16 mouse cellular contexts compared by ENCODE assay signal in genomic region chr14:27312380-27312779, GRCm38 (mm10).
"Had no signal": no experiment of that assay in that cellular context is flagged by ENCODE, and none has a peak within 500 bp of the region (broad histone marks: within the 10 kb centered on the region; RNA-seq: fewer than 3 reads in every experiment).

No protein-coding gene starts in this region.

- H3K9me3 ChIP-seq: limb, embryonic 12.5 days; limb, embryonic 15.5 days; midbrain, embryonic 12.5 days had no signal

- DNase-seq: kidney, adult 18-20 months; kidney, adult 9 months; kidney, postnatal 14 days; kidney, postnatal 4 days; left cerebral cortex, postnatal 4 days; lung, adult 2 months; lung, postnatal 14 days; thymus, adult 18-20 months; thymus, postnatal 36 days had no signal

- H3K4me2 ChIP-seq: limb, embryonic 12.5 days; limb, embryonic 15.5 days; midbrain, embryonic 12.5 days had no signal

- H3K9ac ChIP-seq: limb, embryonic 12.5 days; limb, embryonic 15.5 days; midbrain, embryonic 12.5 days had no signal

- H3K27me3 ChIP-seq: limb, embryonic 12.5 days; limb, embryonic 15.5 days; midbrain, embryonic 12.5 days had no signal

- H3K4me1 ChIP-seq: midbrain, embryonic 12.5 days had no signal

- ATAC-seq: inflammation-experienced regulatory T-cells, adult 6 months; intestine, embryonic 16.5 days; midbrain, embryonic 16.5 days had no signal

- H3K4me3 ChIP-seq: limb, embryonic 12.5 days; limb, embryonic 15.5 days; midbrain, embryonic 12.5 days had no signal

- H3K27ac ChIP-seq: limb, embryonic 12.5 days; limb, embryonic 15.5 days; macrophage; midbrain, embryonic 12.5 days had no signal

- H3K36me3 ChIP-seq: limb, embryonic 12.5 days; limb, embryonic 15.5 days; midbrain, embryonic 12.5 days had no signal
